Mouse (Mus musculus): ENCODE results near the gene Pkd1l1. TPM values are rescaled to one million over a fixed set of nuclear protein-coding genes. Genes with fewer than 3 reads are reported as not detected.

The Pkd1l1 gene
- polyA plus RNA-seq, 1 experiment from 2014 or later: 0.02 TPM

GRCm38 (mm10) chr11:8784413-8784812 lies 188.7 kb downstream of the Pkd1l1 start:
- H3K27me3 ChIP-seq (replicated peaks; ENCODE audit: insufficient read depth, low read length): no peaks in the 10 kb centered on the region
- 85% methylated on average over 4 of the region's 4 CpGs for WGBS
- H3K4me2 ChIP-seq (replicated peaks; ENCODE audit: low read depth, low read length): no peak overlapping the region
- DNase-seq (ENCODE audit: low spot score) (no peak), ATAC-seq (no peak)
- H3K9me3 ChIP-seq (ENCODE audit: low read length): no peaks in the 10 kb centered on the region
- H3K9ac ChIP-seq (replicated peaks; ENCODE audit: low read depth): no peak overlapping the region
- H3K27ac ChIP-seq (ENCODE audit: low read length): no peak overlapping the region
- no peak overlapping the region for H3K4me3 ChIP-seq (ENCODE audit: low read depth, low read length)
- no peak for TF ChIP-seq EP300 (IDR thresholded peaks at IDR 0.05)
- no peak for TF ChIP-seq CTCF (IDR thresholded peaks at IDR 0.05)
- H3K4me1 ChIP-seq (ENCODE audit: insufficient read depth, low read depth, low read length): no peaks in the 10 kb centered on the region; the same call in 1 of the 2 replicates
- H3K36me3 ChIP-seq (ENCODE audit: insufficient read depth, low read length): no peaks in the 10 kb centered on the region

- Histone ChIP-seq H3K27ac (ENCODE audit: low read length) (no peak overlapping the region), H3K4me1 (ENCODE audit: insufficient read depth, low read depth, low read length) (no peaks in the 10 kb centered on the region), H3K9ac (replicated peaks; ENCODE audit: low read depth) (no peak overlapping the region), H3K36me3 (ENCODE audit: insufficient read depth, low read length) (no peaks in the 10 kb centered on the region), H3K4me3 (ENCODE audit: low read depth, low read length) (no peak overlapping the region), H3K27me3 (replicated peaks; ENCODE audit: insufficient read depth, low read length) (no peaks in the 10 kb centered on the region), H3K9me3 (ENCODE audit: low read length) (no peaks in the 10 kb centered on the region), H3K4me2 (replicated peaks; ENCODE audit: low read depth, low read length) (no peak overlapping the region)
- DNase-seq (ENCODE audit: low spot score) (no peak), ATAC-seq (no peak)
- TF ChIP-seq CTCF (IDR thresholded peaks at IDR 0.05): no peak
- TF ChIP-seq EP300 (IDR thresholded peaks at IDR 0.05): no peak
- WGBS: 69% methylated on average over 3 of the region's 3 CpGs
These were observed 191.0 kb downstream of the Pkd1l1 start for GRCm38 (mm10) chr11:8782141-8782465.

- ATAC-seq: no peak
- Histone ChIP-seq H3K36me3 (ENCODE audit: insufficient read depth, low read length) (no peaks in the 10 kb centered on the region), H3K4me1 (ENCODE audit: insufficient read depth, low read depth, low read length) (no peaks in the 10 kb centered on the region), H3K27me3 (replicated peaks; ENCODE audit: insufficient read depth, low read length) (no peaks in the 10 kb centered on the region), H3K27ac (ENCODE audit: low read length) (no peak overlapping the region), H3K4me2 (replicated peaks; ENCODE audit: low read depth, low read length) (no peak overlapping the region), H3K4me3 (ENCODE audit: low read depth, low read length) (no peak overlapping the region), H3K9ac (replicated peaks; ENCODE audit: low read depth) (no peak overlapping the region), H3K9me3 (ENCODE audit: low read length) (no peaks in the 10 kb centered on the region)
- 63% methylated on average over 10 of the region's 10 CpGs for WGBS
- no peak for TF ChIP-seq CTCF (IDR thresholded peaks at IDR 0.05)
- no peak for TF ChIP-seq EP300 (IDR thresholded peaks at IDR 0.05)
- no peak for DNase-seq (ENCODE audit: low spot score)
These were observed 191.5 kb downstream of the Pkd1l1 start for GRCm38 (mm10) chr11:8781308-8782140.

GRCm38 (mm10) chr11:8779427-8779826 lies 193.6 kb downstream of the Pkd1l1 start:
- H3K9ac ChIP-seq (replicated peaks; ENCODE audit: low read depth): no peak overlapping the region
- no peak overlapping the region for H3K4me2 ChIP-seq (replicated peaks; ENCODE audit: low read depth, low read length)
- H3K4me1 ChIP-seq (ENCODE audit: insufficient read depth, low read depth, low read length): no peaks in the 10 kb centered on the region
- no peak for DNase-seq (ENCODE audit: low spot score)
- no peak for ATAC-seq
- TF ChIP-seq CTCF (IDR thresholded peaks at IDR 0.05): no peak
- no peak for TF ChIP-seq EP300 (IDR thresholded peaks at IDR 0.05)
- no peak overlapping the region for H3K27ac ChIP-seq (ENCODE audit: low read length)
- WGBS: 62% methylated on average over 3 of the region's 3 CpGs
- no peaks in the 10 kb centered on the region for H3K9me3 ChIP-seq (ENCODE audit: low read length)
- no peaks in the 10 kb centered on the region for H3K27me3 ChIP-seq (replicated peaks; ENCODE audit: insufficient read depth, low read length)
- no peak overlapping the region for H3K4me3 ChIP-seq (ENCODE audit: low read depth, low read length)
- no peaks in the 10 kb centered on the region for H3K36me3 ChIP-seq (ENCODE audit: insufficient read depth, low read length)

Other genes with a start within 250 kb of the Pkd1l1 start
- gene Hus1, start 37.9 kb upstream of the Pkd1l1 start, polyA plus RNA-seq (2015; fragmentation: Nextera tagmentation; extraction: Ambion mirVana): 6.4 and 7.1 TPM in 2 replicates
- 2.9 and 4.0 TPM in 2 replicates for gene Gm11992, start 75.3 kb upstream of the Pkd1l1 start, polyA plus RNA-seq (2015; fragmentation: Nextera tagmentation; extraction: Ambion mirVana)
- gene Sun3, start 75.7 kb upstream of the Pkd1l1 start, polyA plus RNA-seq (2015; fragmentation: Nextera tagmentation; extraction: Ambion mirVana): 0.10 TPM in 1 of 2 replicates, not detected in the other
- gene Upp1, start 144.8 kb upstream of the Pkd1l1 start, polyA plus RNA-seq (2015; fragmentation: Nextera tagmentation; extraction: Ambion mirVana): 22.8 and 28.9 TPM in 2 replicates
- 0.02 TPM in 2 replicates for gene Abca13, start 218.7 kb upstream of the Pkd1l1 start, polyA plus RNA-seq (2015; fragmentation: Nextera tagmentation; extraction: Ambion mirVana)

Data from lung, postnatal 0 days (tissue).